Mouse (Mus musculus): Measurements from ENCODE around the gene Gif. TPM values are rescaled to one million over a fixed set of nuclear protein-coding genes. Genes with fewer than 3 reads are reported as not detected.
A peak's percentile ranks its signal among the peaks of the same experiment; 100 is the strongest.

The Gif gene
- polyA plus RNA-seq, 1 experiment from 2014 or later: not detected

- no peaks in the 10 kb centered on the region for H3K4me1 ChIP-seq (ENCODE audit: control insufficient read depth, insufficient read depth, low read length)
- H3K9ac ChIP-seq (ENCODE audit: low read depth, low read length): no peak overlapping the region
- no peaks in the 10 kb centered on the region for H3K27me3 ChIP-seq (ENCODE audit: control insufficient read depth, insufficient read depth, low read length)
- 80% methylated on average over 14 of the region's 14 CpGs for WGBS
- H3K4me3 ChIP-seq (ENCODE audit: low read length): no peak overlapping the region
- H3K4me2 ChIP-seq (replicated peaks; ENCODE audit: low read depth, low read length): no peak overlapping the region
- ATAC-seq (ENCODE audit: low FRiP score, low TSS enrichment): no peak
- H3K27ac ChIP-seq (ENCODE audit: low read depth, low read length): no peak overlapping the region
- no peaks in the 10 kb centered on the region for H3K9me3 ChIP-seq (ENCODE audit: control insufficient read depth, low read length)
- H3K36me3 ChIP-seq (ENCODE audit: control insufficient read depth, insufficient read depth, low read length): 0 out of 2 replicates have a peak, but pooled peaks cover 4% of the 10 kb centered on the region
Measured at GRCm38 (mm10) chr19:11785409-11786154, 38.2 kb downstream of the Gif start.

GRCm38 (mm10) chr19:11787826-11788225 is 40.5 kb downstream of the Gif start:
- H3K9me3 ChIP-seq (ENCODE audit: control insufficient read depth, low read length): no peaks in the 10 kb centered on the region
- no peak for ATAC-seq (ENCODE audit: low FRiP score, low TSS enrichment)
- no peaks in the 10 kb centered on the region for H3K4me1 ChIP-seq (ENCODE audit: control insufficient read depth, insufficient read depth, low read length)
- 93% methylated on average over 6 of the region's 6 CpGs for WGBS
- H3K4me3 ChIP-seq (ENCODE audit: low read length): no peak overlapping the region
- no peak overlapping the region for H3K9ac ChIP-seq (ENCODE audit: low read depth, low read length)
- H3K4me2 ChIP-seq (replicated peaks; ENCODE audit: low read depth, low read length): no peak overlapping the region
- 0 out of 2 replicates have a peak, but pooled peaks cover 4% of the 10 kb centered on the region for H3K36me3 ChIP-seq (ENCODE audit: control insufficient read depth, insufficient read depth, low read length)
- H3K27me3 ChIP-seq (ENCODE audit: control insufficient read depth, insufficient read depth, low read length): no peaks in the 10 kb centered on the region
- H3K27ac ChIP-seq (ENCODE audit: low read depth, low read length): no peak overlapping the region

- Histone ChIP-seq H3K27me3 (ENCODE audit: control insufficient read depth, insufficient read depth, low read length) (no peaks in the 10 kb centered on the region), H3K27ac (ENCODE audit: low read depth, low read length) (no peak overlapping the region), H3K9me3 (ENCODE audit: control insufficient read depth, low read length) (no peaks in the 10 kb centered on the region), H3K4me1 (ENCODE audit: control insufficient read depth, insufficient read depth, low read length) (no peaks in the 10 kb centered on the region), H3K4me2 (replicated peaks; ENCODE audit: low read depth, low read length) (no peak overlapping the region), H3K36me3 (ENCODE audit: control insufficient read depth, insufficient read depth, low read length) (0 out of 2 replicates have a peak, but pooled peaks cover 4% of the 10 kb centered on the region), H3K9ac (ENCODE audit: low read depth, low read length) (no peak overlapping the region), H3K4me3 (ENCODE audit: low read length) (no peak overlapping the region)
- 47% methylated on average over 6 of the region's 6 CpGs for WGBS
- peak; percentile 73; the same call in 1 of the 2 replicates for ATAC-seq (ENCODE audit: low FRiP score, low TSS enrichment)
Measured at GRCm38 (mm10) chr19:11788876-11789275, 41.5 kb downstream of the Gif start.

GRCm38 (mm10) chr19:11791825-11792224 is 44.5 kb downstream of the Gif start:
- Histone ChIP-seq H3K4me3 (ENCODE audit: low read length) (no peak overlapping the region), H3K36me3 (ENCODE audit: control insufficient read depth, insufficient read depth, low read length) (0 out of 2 replicates have a peak, but pooled peaks cover 4% of the 10 kb centered on the region), H3K4me2 (replicated peaks; ENCODE audit: low read depth, low read length) (no peak overlapping the region), H3K27ac (ENCODE audit: low read depth, low read length) (no peak overlapping the region), H3K9ac (ENCODE audit: low read depth, low read length) (no peak overlapping the region), H3K9me3 (ENCODE audit: control insufficient read depth, low read length) (no peaks in the 10 kb centered on the region), H3K4me1 (ENCODE audit: control insufficient read depth, insufficient read depth, low read length) (no peaks in the 10 kb centered on the region), H3K27me3 (ENCODE audit: control insufficient read depth, insufficient read depth, low read length) (no peaks in the 10 kb centered on the region)
- 68% methylated on average over 5 of the region's 5 CpGs for WGBS
- no peak for ATAC-seq (ENCODE audit: low FRiP score, low TSS enrichment)

- 0 out of 2 replicates have a peak, but pooled peaks cover 4% of the 10 kb centered on the region for H3K36me3 ChIP-seq (ENCODE audit: control insufficient read depth, insufficient read depth, low read length)
- no peaks in the 10 kb centered on the region for H3K9me3 ChIP-seq (ENCODE audit: control insufficient read depth, low read length)
- H3K4me2 ChIP-seq (replicated peaks; ENCODE audit: low read depth, low read length): no peak overlapping the region
- no peaks in the 10 kb centered on the region for H3K4me1 ChIP-seq (ENCODE audit: control insufficient read depth, insufficient read depth, low read length)
- H3K4me3 ChIP-seq (ENCODE audit: low read length): no peak overlapping the region
- H3K9ac ChIP-seq (ENCODE audit: low read depth, low read length): no peak overlapping the region
- no peak for ATAC-seq (ENCODE audit: low FRiP score, low TSS enrichment)
- 72% methylated on average over 2 of the region's 2 CpGs for WGBS
- H3K27me3 ChIP-seq (ENCODE audit: control insufficient read depth, insufficient read depth, low read length): no peaks in the 10 kb centered on the region
- no peak overlapping the region for H3K27ac ChIP-seq (ENCODE audit: low read depth, low read length)
Measured at GRCm38 (mm10) chr19:11793741-11794359, 46.5 kb downstream of the Gif start.

- ATAC-seq (ENCODE audit: low FRiP score, low TSS enrichment): no peak
- WGBS: 84% methylated on average over 6 of the region's 6 CpGs
- H3K27me3 ChIP-seq (ENCODE audit: control insufficient read depth, insufficient read depth, low read length): no peaks in the 10 kb centered on the region
Measured at GRCm38 (mm10) chr19:11794447-11794846, 47.1 kb downstream of the Gif start.

GRCm38 (mm10) chr19:11800531-11801315 is 53.4 kb downstream of the Gif start:
- Histone ChIP-seq H3K4me3 (ENCODE audit: low read length) (no peak overlapping the region), H3K27ac (ENCODE audit: low read depth, low read length) (no peak overlapping the region), H3K9me3 (ENCODE audit: control insufficient read depth, low read length) (no peaks in the 10 kb centered on the region), H3K4me2 (replicated peaks; ENCODE audit: low read depth, low read length) (no peak overlapping the region), H3K36me3 (ENCODE audit: control insufficient read depth, insufficient read depth, low read length) (no peaks in the 10 kb centered on the region), H3K27me3 (ENCODE audit: control insufficient read depth, insufficient read depth, low read length) (no peaks in the 10 kb centered on the region), H3K9ac (ENCODE audit: low read depth, low read length) (no peak overlapping the region), H3K4me1 (ENCODE audit: control insufficient read depth, insufficient read depth, low read length) (no peaks in the 10 kb centered on the region)
- no peak for ATAC-seq (ENCODE audit: low FRiP score, low TSS enrichment)
- 81% methylated on average over 8 of the region's 8 CpGs for WGBS

More at GRCm38 (mm10) chr19:11794447-11794846, 47.1 kb downstream of the Gif start:
- no peaks in the 10 kb centered on the region for H3K4me1 ChIP-seq (ENCODE audit: control insufficient read depth, insufficient read depth, low read length)
- H3K4me2 ChIP-seq (replicated peaks; ENCODE audit: low read depth, low read length): no peak overlapping the region
- no peak overlapping the region for H3K27ac ChIP-seq (ENCODE audit: low read depth, low read length)
- H3K4me3 ChIP-seq (ENCODE audit: low read length): no peak overlapping the region
- H3K36me3 ChIP-seq (ENCODE audit: control insufficient read depth, insufficient read depth, low read length): no peaks in the 10 kb centered on the region
- no peaks in the 10 kb centered on the region for H3K9me3 ChIP-seq (ENCODE audit: control insufficient read depth, low read length)
- H3K9ac ChIP-seq (ENCODE audit: low read depth, low read length): no peak overlapping the region

- Histone ChIP-seq H3K27me3 (ENCODE audit: control insufficient read depth, insufficient read depth, low read length) (no peaks in the 10 kb centered on the region), H3K9ac (ENCODE audit: low read depth, low read length) (no peak overlapping the region), H3K9me3 (ENCODE audit: control insufficient read depth, low read length) (no peaks in the 10 kb centered on the region), H3K4me2 (replicated peaks; ENCODE audit: low read depth, low read length) (no peak overlapping the region), H3K36me3 (ENCODE audit: control insufficient read depth, insufficient read depth, low read length) (no peaks in the 10 kb centered on the region), H3K4me1 (ENCODE audit: control insufficient read depth, insufficient read depth, low read length) (no peaks in the 10 kb centered on the region), H3K27ac (ENCODE audit: low read depth, low read length) (no peak overlapping the region), H3K4me3 (ENCODE audit: low read length) (no peak overlapping the region)
- 50% methylated on average over 1 of the region's 1 CpGs for WGBS
- ATAC-seq (ENCODE audit: low FRiP score, low TSS enrichment): no peak
Measured at GRCm38 (mm10) chr19:11804423-11804822, 57.1 kb downstream of the Gif start.

Measured in kidney, embryonic 14.5 days (tissue).